Mouse (Mus musculus) gastrocnemius, adult 18-20 months (tissue): ENCODE measurements around the gene Pde8a. TPM values are rescaled to one million over a fixed set of nuclear protein-coding genes. Genes with fewer than 3 reads are reported as not detected.

Experiments used
- total RNA-seq, 2 experiments: library from RNA; stranded (reverse); gene quantifications; 2 replicates each; pipeline ENCODE4 v1.2.3; 2021

Gene Pde8a
- total RNA-seq, 2 experiments from 2014 or later, result 13.2 to 13.8 TPM

Other genes starting within 250 kb of the Pde8a start
- gene Zfp592, start 219.9 kb upstream of the Pde8a start, total RNA-seq, result 10 to 100 TPM; 15.2 to 15.5 TPM
- 100 to 1,000 TPM; 286 to 347 TPM for gene Alpk3, start 156.0 kb upstream of the Pde8a start, total RNA-seq
- under 1 TPM; 0.25 to 0.40 TPM for gene Slc28a1, start 98.8 kb upstream of the Pde8a start, total RNA-seq
- gene Rps17, start 131.7 kb downstream of the Pde8a start, total RNA-seq, result 100 to 1,000 TPM; 798 to 844 TPM
- 10 to 100 TPM; 47.5 to 67.3 TPM for gene Cpeb1, start 241.9 kb downstream of the Pde8a start, total RNA-seq